Mouse (Mus musculus) lung, postnatal 0 days (tissue): ENCODE results near the gene Ggta1.

ENCODE experiments used
- CTCF ChIP-seq: IDR thresholded peaks from 2 replicates; pipeline ENCODE4 v1.5.1; 2016; ENCODE audit warnings: antibody characterized with exemption, mild to moderate bottlenecking
- EP300 ChIP-seq: IDR thresholded peaks from 2 replicates; pipeline ENCODE4 v1.6.1; 2016; ENCODE audit warnings: antibody characterized with exemption, mild to moderate bottlenecking, control low read depth

- TF ChIP-seq CTCF: no peak
- no peak for TF ChIP-seq EP300
Observed at GRCm38 (mm10) chr2:35509343-35509667, 46.3 kb upstream of the Ggta1 start.
